Mouse (Mus musculus): ENCODE measurements around the gene Trim29. TPM values are rescaled to one million over a fixed set of nuclear protein-coding genes. Genes with fewer than 3 reads are reported as not detected.

The Trim29 gene
- total RNA-seq, 1 experiment from 2014 or later = 0.58 TPM

DNA sequence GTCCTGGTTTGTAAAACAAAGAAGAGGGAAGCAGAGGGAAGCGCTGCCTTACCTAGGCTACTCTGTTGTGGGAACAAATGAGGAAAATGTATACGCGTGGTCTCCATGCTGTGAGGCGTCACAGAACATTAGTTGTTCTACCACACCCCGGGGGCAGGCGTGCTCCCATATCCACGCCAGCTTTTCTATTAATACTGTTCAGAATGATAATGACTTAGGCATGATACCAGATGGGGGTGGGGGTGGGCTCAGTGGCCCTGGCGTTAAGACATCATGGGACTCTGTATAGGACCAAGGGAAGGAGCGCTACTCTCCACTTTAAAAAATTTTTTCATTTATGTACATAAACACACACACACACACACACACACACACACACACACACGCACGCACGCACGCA, 40.4 kb downstream of the Trim29 start:
- no peak for ATAC-seq (ENCODE audit: extremely low read depth, insufficient number of reproducible peaks, low FRiP score, poor library complexity, severe bottlenecking)

DNA sequence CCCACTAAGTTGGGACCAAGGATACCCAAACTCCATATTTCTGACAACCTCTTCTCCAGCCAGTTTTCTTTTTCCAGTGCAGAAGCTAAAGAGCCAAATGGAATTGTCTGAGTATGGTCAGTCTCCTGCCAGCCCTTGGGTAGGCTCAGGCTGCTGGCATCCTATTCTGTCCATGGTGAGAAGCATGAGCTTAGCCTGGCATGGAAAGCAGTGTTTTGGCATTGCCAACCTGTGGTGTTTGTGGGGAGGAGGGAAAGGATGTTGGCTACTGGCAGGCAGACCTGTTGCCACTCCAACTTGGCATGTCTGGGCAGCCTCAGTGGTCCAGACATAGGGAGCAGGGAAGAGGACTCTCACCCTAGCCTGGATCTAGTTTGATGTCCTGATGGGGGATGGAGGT, 46.4 kb downstream of the Trim29 start:
- no peak for ATAC-seq (ENCODE audit: extremely low read depth, insufficient number of reproducible peaks, low FRiP score, poor library complexity, severe bottlenecking)

DNA sequence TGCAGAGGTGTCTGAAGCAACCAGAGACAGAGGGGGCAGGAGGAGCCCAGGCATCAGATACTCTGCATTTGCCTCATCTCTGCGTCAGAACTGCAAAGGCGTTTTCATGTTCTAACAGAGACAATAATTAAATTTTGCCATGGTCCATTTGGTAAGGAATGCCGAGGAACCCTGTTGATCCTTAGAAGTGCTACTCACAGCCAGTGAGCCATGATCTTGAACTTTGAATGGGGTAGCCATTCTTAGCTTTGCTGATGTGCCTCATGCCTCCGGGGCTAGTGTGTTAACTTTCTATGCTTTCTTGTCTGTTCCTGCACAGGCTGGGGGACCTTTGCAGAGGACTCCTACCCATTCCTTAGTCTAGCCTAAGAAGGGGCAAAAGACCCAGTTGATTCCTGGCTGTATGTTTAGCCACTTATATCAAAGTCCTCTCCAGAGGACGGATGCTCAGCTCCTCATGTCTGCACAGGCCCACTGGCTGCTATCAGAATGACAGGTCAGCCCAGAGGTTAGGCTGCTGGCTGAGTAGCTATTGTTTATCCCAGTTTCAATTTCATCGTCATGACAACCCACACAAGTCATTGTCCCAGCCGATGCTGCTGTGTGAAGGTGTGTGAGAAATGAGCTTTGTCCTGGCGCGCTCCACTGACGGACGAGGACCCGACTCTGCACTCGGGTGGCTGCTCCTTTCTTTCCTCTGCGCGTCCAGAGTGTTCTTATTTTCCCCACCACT, 48.1 kb downstream of the Trim29 start:
- ATAC-seq (ENCODE audit: extremely low read depth, insufficient number of reproducible peaks, low FRiP score, poor library complexity, severe bottlenecking) = no peak

DNA sequence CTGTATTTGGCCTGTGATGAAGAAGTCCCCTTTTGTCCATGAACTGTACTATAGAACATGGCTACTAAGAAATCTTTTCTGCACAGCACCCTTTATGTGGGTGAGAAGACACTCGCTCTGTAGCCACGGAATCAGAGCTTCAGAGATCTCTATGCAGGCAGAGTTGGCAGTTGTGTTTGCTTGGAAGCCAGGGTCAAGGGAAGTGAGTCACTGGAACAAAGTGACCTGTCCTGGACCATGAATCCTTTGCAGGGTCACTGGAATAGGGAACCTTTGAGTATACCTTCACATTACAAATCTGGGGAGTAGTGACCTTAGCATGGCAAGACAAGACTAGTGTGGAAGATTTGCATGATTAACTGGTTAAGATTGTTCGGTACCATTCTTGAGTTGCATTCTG, 58.1 kb downstream of the Trim29 start:
- ATAC-seq (ENCODE audit: extremely low read depth, insufficient number of reproducible peaks, low FRiP score, poor library complexity, severe bottlenecking) = no peak

DNA sequence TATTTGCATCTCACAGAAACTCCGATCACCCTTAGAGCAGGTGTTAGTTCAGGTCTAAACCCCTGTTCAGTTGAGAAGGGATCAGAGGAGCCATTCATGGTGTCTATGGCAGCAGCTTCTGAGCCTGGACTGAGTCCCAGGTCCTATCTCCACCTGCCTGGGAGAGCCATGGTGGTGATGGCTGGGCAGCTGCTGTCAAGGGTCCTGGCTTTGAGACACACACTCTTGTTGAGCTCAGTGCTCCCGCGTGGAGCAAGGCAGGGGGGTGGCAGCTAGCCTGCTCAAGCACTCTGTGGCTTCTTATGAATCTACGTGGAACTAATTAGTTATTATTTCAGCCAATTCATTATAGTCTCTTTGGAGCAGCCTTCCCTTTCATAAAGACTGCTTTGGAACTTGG, 73.2 kb downstream of the Trim29 start:
- no peak for ATAC-seq (ENCODE audit: extremely low read depth, insufficient number of reproducible peaks, low FRiP score, poor library complexity, severe bottlenecking)

DNA sequence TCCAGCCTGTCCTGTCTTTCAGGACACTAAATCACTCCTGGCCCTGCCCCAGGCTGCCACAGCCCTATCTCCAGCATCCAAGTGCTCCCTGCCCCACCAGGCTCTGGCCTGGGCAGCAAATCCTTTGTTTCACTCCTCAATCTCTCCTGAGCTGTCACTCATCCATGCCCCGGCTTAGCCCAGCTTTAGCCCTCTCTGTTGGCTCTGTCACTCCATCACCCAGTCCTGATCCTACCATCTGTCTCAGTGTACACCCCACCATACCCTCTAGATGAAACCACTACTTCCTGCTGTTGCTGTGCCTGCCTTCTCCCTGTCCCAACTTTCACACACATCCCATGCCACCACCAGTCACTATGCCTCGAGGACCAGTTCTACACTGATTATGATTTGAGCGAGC, 73.8 kb downstream of the Trim29 start:
- no peak for ATAC-seq (ENCODE audit: extremely low read depth, insufficient number of reproducible peaks, low FRiP score, poor library complexity, severe bottlenecking)

Other genes with a start within 250 kb of the Trim29 start
- gene Arhgef12, start 203.6 kb upstream of the Trim29 start, total RNA-seq (2017) = 6.4 and 7.0 TPM in 2 replicates
- not detected in 2 replicates for gene Tmem136, start 194.3 kb upstream of the Trim29 start, total RNA-seq (2017)
- not detected in 2 replicates for gene Pou2f3, start 100.5 kb upstream of the Trim29 start, total RNA-seq (2017)
- gene Oaf, start 70.9 kb upstream of the Trim29 start, total RNA-seq (2017) = 0.25 TPM in 1 of 2 replicates, not detected in the other

All from neutrophil, adult 5-6 weeks (primary cell).